Mouse (Mus musculus): Measurements from ENCODE around the gene Gm11232. TPM values are rescaled to one million over a fixed set of nuclear protein-coding genes. Genes with fewer than 3 reads are reported as not detected.
A peak's percentile ranks its signal among the peaks of the same experiment; 100 is the strongest.

Gm11232 gene
- polyA plus RNA-seq (2015; fragmentation: Nextera tagmentation; extraction: Ambion mirVana), result 0.34 TPM in 1 of 2 replicates, not detected in the other

- Histone ChIP-seq H3K4me2 (no peak within 1 kb of the TSS), H3K27me3 (replicated peaks) (no peaks in the 10 kb centered on the region), H3K9ac (replicated peaks) (no peak within 1 kb of the TSS), H3K4me3 (replicated peaks) (no peak within 1 kb of the TSS), H3K27ac (replicated peaks) (no peak within 1 kb of the TSS), H3K9me3 (replicated peaks) (no peaks in the 10 kb centered on the region), H3K4me1 (no peaks in the 10 kb centered on the region), H3K36me3 (no peaks in the 10 kb centered on the region)
- 87% methylated on average over 2 of the region's 2 CpGs for WGBS
- ATAC-seq (ENCODE audit: low FRiP score), result no peak
These were observed at the start of gene Gm11232 for GRCm38 (mm10) chr4:71757865-71758264. Gm11232 (minus strand) TSS chr4:71757965.

GRCm38 (mm10) chr4:71805977-71806534 is 48.3 kb upstream of the Gm11232 start:
- Histone ChIP-seq H3K4me1 (peaks cover 4% of the 10 kb centered on the region; the same call in 1 of the 2 replicates), H3K4me2 (no peak overlapping the region), H3K4me3 (replicated peaks) (no peak overlapping the region), H3K9me3 (replicated peaks) (no peaks in the 10 kb centered on the region), H3K9ac (replicated peaks) (no peak overlapping the region), H3K27me3 (replicated peaks) (no peaks in the 10 kb centered on the region), H3K27ac (replicated peaks) (no peak overlapping the region), H3K36me3 (no peaks in the 10 kb centered on the region)
- 60% methylated on average over 2 of the region's 2 CpGs for WGBS
- no peak for ATAC-seq (ENCODE audit: low FRiP score)

- Histone ChIP-seq H3K27ac (replicated peaks) (no peak overlapping the region), H3K4me2 (no peak overlapping the region), H3K4me1 (no peaks in the 10 kb centered on the region), H3K36me3 (no peaks in the 10 kb centered on the region), H3K4me3 (replicated peaks) (no peak overlapping the region), H3K9me3 (replicated peaks) (no peaks in the 10 kb centered on the region), H3K9ac (replicated peaks) (no peak overlapping the region), H3K27me3 (replicated peaks) (no peaks in the 10 kb centered on the region)
- no peak for ATAC-seq (ENCODE audit: low FRiP score)
- 17% methylated on average over 1 of the region's 1 CpGs for WGBS
These were observed 7.8 kb upstream of the Gm11232 start for GRCm38 (mm10) chr4:71765529-71765928.

GRCm38 (mm10) chr4:71765071-71765470 is 7.3 kb upstream of the Gm11232 start:
- H3K9ac ChIP-seq (replicated peaks), result no peak overlapping the region
- H3K4me2 ChIP-seq, result no peak overlapping the region
- H3K4me1 ChIP-seq, result no peaks in the 10 kb centered on the region
- no peaks in the 10 kb centered on the region for H3K9me3 ChIP-seq (replicated peaks)
- no peaks in the 10 kb centered on the region for H3K27me3 ChIP-seq (replicated peaks)
- no peak overlapping the region for H3K4me3 ChIP-seq (replicated peaks)
- no peaks in the 10 kb centered on the region for H3K36me3 ChIP-seq
- no peak overlapping the region for H3K27ac ChIP-seq (replicated peaks)
- peak; percentile 75 for ATAC-seq (ENCODE audit: low FRiP score)
- WGBS, result 11% methylated on average over 3 of the region's 3 CpGs

- Histone ChIP-seq H3K9me3 (replicated peaks) (no peaks in the 10 kb centered on the region), H3K4me2 (no peak overlapping the region), H3K27me3 (replicated peaks) (no peaks in the 10 kb centered on the region), H3K4me1 (no peaks in the 10 kb centered on the region), H3K27ac (replicated peaks) (no peak overlapping the region), H3K4me3 (replicated peaks) (no peak overlapping the region), H3K9ac (replicated peaks) (no peak overlapping the region), H3K36me3 (no peaks in the 10 kb centered on the region)
- no peak for ATAC-seq (ENCODE audit: low FRiP score)
- WGBS, result 81% methylated on average over 11 of the region's 11 CpGs
These were observed 1.1 kb downstream of the Gm11232 start for GRCm38 (mm10) chr4:71756441-71757221.

GRCm38 (mm10) chr4:71745741-71746140 is 12.0 kb downstream of the Gm11232 start:
- no peak overlapping the region for H3K27ac ChIP-seq (replicated peaks)
- WGBS, result 70% methylated on average over 1 of the region's 1 CpGs

GRCm38 (mm10) chr4:71736529-71736928 is 21.2 kb downstream of the Gm11232 start:
- no peaks in the 10 kb centered on the region for H3K9me3 ChIP-seq (replicated peaks)
- H3K4me2 ChIP-seq, result no peak overlapping the region
- no peak for ATAC-seq (ENCODE audit: low FRiP score)
- H3K4me3 ChIP-seq (replicated peaks), result no peak overlapping the region
- no peaks in the 10 kb centered on the region for H3K27me3 ChIP-seq (replicated peaks)
- H3K27ac ChIP-seq (replicated peaks), result no peak overlapping the region
- H3K9ac ChIP-seq (replicated peaks), result no peak overlapping the region
- H3K4me1 ChIP-seq, result no peaks in the 10 kb centered on the region
- no peaks in the 10 kb centered on the region for H3K36me3 ChIP-seq

More at GRCm38 (mm10) chr4:71745741-71746140, 12.0 kb downstream of the Gm11232 start:
- H3K4me1 ChIP-seq, result no peaks in the 10 kb centered on the region
- no peak overlapping the region for H3K9ac ChIP-seq (replicated peaks)
- H3K9me3 ChIP-seq (replicated peaks), result no peaks in the 10 kb centered on the region
- H3K4me3 ChIP-seq (replicated peaks), result no peak overlapping the region
- H3K4me2 ChIP-seq, result no peak overlapping the region
- no peak for ATAC-seq (ENCODE audit: low FRiP score)
- H3K36me3 ChIP-seq, result no peaks in the 10 kb centered on the region
- H3K27me3 ChIP-seq (replicated peaks), result no peaks in the 10 kb centered on the region

GRCm38 (mm10) chr4:71735261-71735660 is 22.5 kb downstream of the Gm11232 start:
- 69% methylated on average over 3 of the region's 3 CpGs for WGBS
- no peaks in the 10 kb centered on the region for H3K36me3 ChIP-seq
- ATAC-seq (ENCODE audit: low FRiP score), result no peak
- no peaks in the 10 kb centered on the region for H3K9me3 ChIP-seq (replicated peaks)
- no peaks in the 10 kb centered on the region for H3K27me3 ChIP-seq (replicated peaks)
- H3K4me3 ChIP-seq (replicated peaks), result no peak overlapping the region
- no peak overlapping the region for H3K9ac ChIP-seq (replicated peaks)
- no peak overlapping the region for H3K27ac ChIP-seq (replicated peaks)
- no peaks in the 10 kb centered on the region for H3K4me1 ChIP-seq
- H3K4me2 ChIP-seq, result no peak overlapping the region

GRCm38 (mm10) chr4:71729401-71729800 is 28.4 kb downstream of the Gm11232 start:
- no peak overlapping the region for H3K4me2 ChIP-seq
- no peak overlapping the region for H3K9ac ChIP-seq (replicated peaks)
- no peaks in the 10 kb centered on the region for H3K27me3 ChIP-seq (replicated peaks)
- ATAC-seq (ENCODE audit: low FRiP score), result no peak
- no peaks in the 10 kb centered on the region for H3K36me3 ChIP-seq
- H3K27ac ChIP-seq (replicated peaks), result no peak overlapping the region
- no peaks in the 10 kb centered on the region for H3K4me1 ChIP-seq
- H3K4me3 ChIP-seq (replicated peaks), result no peak overlapping the region
- no peaks in the 10 kb centered on the region for H3K9me3 ChIP-seq (replicated peaks)

- WGBS, result 35% methylated on average over 2 of the region's 2 CpGs
- H3K9ac ChIP-seq (replicated peaks), result no peak overlapping the region
- H3K9me3 ChIP-seq (replicated peaks), result no peaks in the 10 kb centered on the region
- H3K4me1 ChIP-seq, result no peaks in the 10 kb centered on the region
- no peaks in the 10 kb centered on the region for H3K27me3 ChIP-seq (replicated peaks)
- H3K4me2 ChIP-seq, result no peak overlapping the region
- no peak for ATAC-seq (ENCODE audit: low FRiP score)
- no peak overlapping the region for H3K27ac ChIP-seq (replicated peaks)
- H3K4me3 ChIP-seq (replicated peaks), result no peak overlapping the region
- no peaks in the 10 kb centered on the region for H3K36me3 ChIP-seq
These were observed 30.2 kb downstream of the Gm11232 start for GRCm38 (mm10) chr4:71727611-71728010.

- Histone ChIP-seq H3K36me3 (no peaks in the 10 kb centered on the region), H3K27me3 (replicated peaks) (no peaks in the 10 kb centered on the region), H3K4me1 (no peaks in the 10 kb centered on the region), H3K4me3 (replicated peaks) (no peak overlapping the region), H3K9ac (replicated peaks) (no peak overlapping the region), H3K27ac (replicated peaks) (no peak overlapping the region), H3K9me3 (replicated peaks) (no peaks in the 10 kb centered on the region), H3K4me2 (no peak overlapping the region)
- WGBS, result 91% methylated on average over 4 of the region's 4 CpGs
- no peak for ATAC-seq (ENCODE audit: low FRiP score)
These were observed 30.7 kb downstream of the Gm11232 start for GRCm38 (mm10) chr4:71727056-71727455.

GRCm38 (mm10) chr4:71725889-71726288 is 31.9 kb downstream of the Gm11232 start:
- H3K27ac ChIP-seq (replicated peaks), result no peak overlapping the region
- H3K9ac ChIP-seq (replicated peaks), result no peak overlapping the region
- 63% methylated on average over 2 of the region's 2 CpGs for WGBS
- no peak overlapping the region for H3K4me3 ChIP-seq (replicated peaks)
- H3K36me3 ChIP-seq, result no peaks in the 10 kb centered on the region
- no peaks in the 10 kb centered on the region for H3K4me1 ChIP-seq
- H3K4me2 ChIP-seq, result no peak overlapping the region
- no peaks in the 10 kb centered on the region for H3K9me3 ChIP-seq (replicated peaks)
- H3K27me3 ChIP-seq (replicated peaks), result no peaks in the 10 kb centered on the region
- ATAC-seq (ENCODE audit: low FRiP score), result no peak
